Mouse (Mus musculus) kidney, postnatal 14 days (tissue): ENCODE data around the gene Lrrc3.
"Not testable (repeated sequence)": the region's sequence is repeated elsewhere in the genome, so short reads cannot be mapped to it uniquely, and the experiment has no call there.

ENCODE experiments used
- DNase-seq: peaks from one replicate; pipeline ENCODE4 v3.0.0; 2022; ENCODE audit warnings: mixed read lengths

Gene Lrrc3

GRCm38 (mm10) chr10:77902211-77902893 is at the start of gene Lrrc3:
TSS of gene Lrrc3 (minus strand) at chr10:77902536.
- peak; percentile 75 for DNase-seq

GRCm38 (mm10) chr10:77950468-77950867 is 48.1 kb upstream of the Lrrc3 start:
- not testable (repeated sequence) for DNase-seq

- DNase-seq: no peak
These were observed 37.3 kb upstream of the Lrrc3 start for GRCm38 (mm10) chr10:77939685-77940084.

GRCm38 (mm10) chr10:77927375-77927774 is 25.0 kb upstream of the Lrrc3 start:
- DNase-seq: no peak

- DNase-seq: peak; percentile 39
These were observed 23.8 kb upstream of the Lrrc3 start for GRCm38 (mm10) chr10:77926140-77926539.

DNA sequence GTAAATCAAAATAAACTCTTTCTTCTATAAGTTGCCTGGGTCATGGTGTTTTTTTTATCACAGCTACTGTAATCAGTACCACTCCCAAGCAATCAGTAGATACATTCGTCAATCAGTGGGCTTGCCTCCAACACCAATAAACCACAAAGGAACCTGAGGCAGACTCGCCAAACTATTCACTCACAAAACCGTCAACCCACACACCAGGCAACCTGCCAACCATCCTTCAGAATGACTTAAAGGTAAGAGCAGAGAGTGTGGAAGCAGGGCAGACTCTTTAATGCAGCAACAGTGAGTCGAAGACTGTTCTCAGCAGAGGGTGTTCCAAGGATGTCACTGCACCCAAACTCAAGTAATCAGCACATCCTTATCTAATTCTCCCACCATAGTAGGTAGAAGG is 20.3 kb upstream of the Lrrc3 start:
- no peak for DNase-seq

DNA sequence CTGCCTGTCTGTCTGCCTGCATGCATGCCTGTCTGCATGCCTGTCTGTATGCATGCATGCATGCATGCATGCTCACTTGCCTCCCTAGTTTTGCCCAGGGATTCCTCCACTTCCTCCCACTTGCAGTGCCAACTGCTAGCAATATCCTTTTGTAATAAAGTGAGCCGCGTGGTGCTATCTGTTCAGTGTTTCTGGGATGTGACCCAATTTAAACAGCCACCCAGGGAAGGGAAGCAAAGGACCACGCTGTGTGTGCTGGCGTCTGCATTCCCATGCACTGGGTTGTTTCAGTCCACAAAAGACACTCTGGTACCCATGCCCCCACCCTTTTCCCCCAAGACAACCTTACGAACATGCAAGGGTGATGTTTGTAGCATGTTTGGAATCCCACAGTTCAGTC is 18.7 kb upstream of the Lrrc3 start:
- no peak for DNase-seq

- DNase-seq: peak; percentile 48
These were observed 14.4 kb upstream of the Lrrc3 start for GRCm38 (mm10) chr10:77916636-77917335.

GRCm38 (mm10) chr10:77913292-77913691 is 11.0 kb upstream of the Lrrc3 start:
- DNase-seq: no peak

DNA sequence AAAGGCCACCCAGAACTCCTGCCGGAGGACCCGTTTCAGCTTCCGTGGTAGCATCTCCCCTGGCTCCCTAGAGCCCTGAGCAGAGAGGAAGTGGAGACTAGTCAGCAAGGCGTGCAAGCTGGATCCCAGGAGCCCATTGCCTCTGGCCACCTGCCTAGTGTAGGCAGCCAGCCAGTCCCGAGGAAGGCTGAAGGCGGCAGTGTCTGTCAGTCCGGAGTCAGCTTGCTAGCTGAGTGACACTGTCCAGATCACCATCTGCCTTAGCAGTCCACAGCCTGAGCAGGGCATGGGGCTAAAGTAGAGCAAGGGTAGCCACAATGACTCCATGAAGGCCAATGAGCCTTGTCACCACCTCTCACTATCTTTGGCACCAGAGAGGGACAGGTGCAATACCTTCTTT is 10.3 kb upstream of the Lrrc3 start:
- no peak for DNase-seq

DNA sequence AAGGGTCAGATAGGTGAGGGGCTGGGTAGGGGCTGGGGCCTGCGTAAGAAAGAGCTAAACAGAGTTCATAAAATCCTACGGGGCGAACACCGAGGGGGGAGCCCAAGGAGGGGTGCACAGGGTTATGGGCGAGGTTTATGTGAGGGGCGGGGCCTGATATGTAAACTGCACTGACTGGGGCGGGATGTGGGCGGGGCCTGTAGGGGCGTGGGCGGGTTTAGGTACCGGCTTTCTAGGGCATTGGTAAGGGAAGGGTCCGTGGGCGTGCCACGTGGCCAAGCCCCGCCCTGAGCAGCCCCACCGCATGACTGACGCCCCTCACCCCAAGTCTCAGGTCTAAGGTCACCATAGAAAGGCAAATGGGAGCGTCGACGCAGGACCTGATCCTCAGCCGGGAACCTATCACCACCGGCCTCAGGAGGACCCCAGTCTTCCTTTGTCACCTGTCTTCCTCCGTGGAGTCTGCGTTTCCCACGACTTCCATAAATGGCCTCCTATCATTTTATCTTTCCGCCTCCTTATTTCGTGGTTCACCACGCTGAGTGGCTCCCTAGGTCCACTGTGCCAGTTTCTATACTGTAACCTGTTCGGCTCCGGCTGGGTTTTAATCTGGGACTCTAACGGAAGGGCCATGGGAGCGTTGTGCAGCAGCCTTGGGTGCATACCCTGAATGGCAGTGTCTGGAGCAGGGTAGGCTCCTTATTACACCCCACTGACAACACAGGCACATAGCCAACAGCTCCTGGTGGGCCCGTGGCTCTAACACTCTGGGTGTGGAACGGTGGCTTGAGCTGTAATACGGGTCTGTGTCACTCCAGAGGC is 769 bp upstream of the Lrrc3 start:
- DNase-seq: peak; percentile 56

DNA sequence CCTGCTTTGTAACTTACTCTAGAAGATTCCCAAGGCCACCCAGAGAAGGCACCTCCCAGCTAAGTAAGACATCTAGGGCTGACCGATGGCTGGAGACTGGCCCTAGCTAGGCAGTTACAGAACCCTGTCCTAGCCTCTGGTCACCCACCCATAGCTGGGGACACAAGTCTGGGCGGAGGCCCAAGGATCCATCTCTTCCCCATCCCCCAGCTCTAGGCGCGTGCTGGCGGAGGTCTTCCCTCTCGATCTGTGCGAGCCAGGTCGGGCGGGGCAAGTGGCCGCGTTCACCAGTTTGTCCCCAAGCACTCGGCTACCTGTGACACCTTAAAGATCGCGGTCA is 495 bp downstream of the Lrrc3 start:
- DNase-seq: peak; percentile 41

DNA sequence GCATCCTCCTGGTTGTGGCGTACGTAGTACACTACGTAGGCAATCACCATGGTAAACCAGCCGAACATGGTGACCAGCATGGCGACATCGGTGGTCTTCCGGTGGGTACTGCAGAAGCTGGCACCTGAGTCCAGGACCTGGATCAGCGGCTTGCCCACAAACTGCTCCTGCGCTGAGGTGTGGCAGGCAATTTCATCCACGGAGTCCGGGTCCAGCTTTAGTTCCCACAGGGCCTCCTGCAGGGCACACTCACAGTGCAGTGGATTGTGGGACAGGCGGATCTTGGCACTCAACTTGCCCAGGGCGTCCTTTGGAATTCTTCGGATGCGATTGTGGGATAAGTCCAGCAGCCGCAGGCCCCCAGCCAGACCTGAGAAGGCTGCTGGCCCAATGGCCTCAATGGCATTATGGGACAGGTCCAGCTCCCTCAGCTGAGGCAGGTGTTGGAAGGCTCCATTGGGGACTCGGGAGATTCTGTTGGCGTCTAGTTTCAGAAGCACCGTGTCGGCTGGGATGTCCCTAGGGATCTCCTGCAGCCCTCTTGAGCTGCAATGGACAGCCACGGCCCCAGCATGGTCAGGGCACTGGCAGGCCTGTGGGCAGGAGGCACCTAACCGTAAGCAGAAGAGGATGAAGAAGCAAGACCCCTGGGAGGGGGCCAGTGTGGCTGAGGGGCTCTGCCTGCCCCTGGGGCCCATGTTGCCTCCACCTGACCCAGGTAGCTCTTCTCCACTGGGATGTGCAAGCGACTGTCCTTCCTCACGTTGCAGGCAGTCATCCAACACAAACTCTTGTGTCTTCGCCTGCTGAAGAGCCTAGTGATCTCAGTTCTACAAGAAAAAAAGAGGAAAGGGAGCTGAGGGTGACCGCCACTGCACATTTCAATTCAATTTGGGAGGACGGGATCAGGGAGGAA is 1.2 kb downstream of the Lrrc3 start:
- no peak for DNase-seq

GRCm38 (mm10) chr10:77900126-77900525 is 2.2 kb downstream of the Lrrc3 start:
- no peak for DNase-seq

DNA sequence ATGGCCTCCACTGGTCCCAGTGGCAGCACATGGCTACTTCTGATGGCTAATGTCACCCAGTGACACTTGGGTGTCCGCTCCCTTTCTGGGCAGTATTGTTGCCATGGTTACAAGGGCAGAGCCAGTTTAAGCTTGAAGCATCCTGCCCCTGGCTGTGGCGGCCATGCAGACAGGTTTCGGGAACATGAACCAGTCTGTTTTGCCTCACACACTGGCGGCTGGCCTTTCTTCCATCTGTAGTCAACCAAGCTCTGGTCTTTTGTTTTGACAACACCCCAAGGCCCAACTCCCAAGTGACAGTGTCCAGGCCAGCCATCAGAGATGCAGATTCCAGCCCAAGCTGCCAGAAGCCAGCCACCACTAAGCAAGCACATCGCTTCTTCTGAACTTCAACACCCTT is 6.8 kb downstream of the Lrrc3 start:
- DNase-seq: no peak

DNA sequence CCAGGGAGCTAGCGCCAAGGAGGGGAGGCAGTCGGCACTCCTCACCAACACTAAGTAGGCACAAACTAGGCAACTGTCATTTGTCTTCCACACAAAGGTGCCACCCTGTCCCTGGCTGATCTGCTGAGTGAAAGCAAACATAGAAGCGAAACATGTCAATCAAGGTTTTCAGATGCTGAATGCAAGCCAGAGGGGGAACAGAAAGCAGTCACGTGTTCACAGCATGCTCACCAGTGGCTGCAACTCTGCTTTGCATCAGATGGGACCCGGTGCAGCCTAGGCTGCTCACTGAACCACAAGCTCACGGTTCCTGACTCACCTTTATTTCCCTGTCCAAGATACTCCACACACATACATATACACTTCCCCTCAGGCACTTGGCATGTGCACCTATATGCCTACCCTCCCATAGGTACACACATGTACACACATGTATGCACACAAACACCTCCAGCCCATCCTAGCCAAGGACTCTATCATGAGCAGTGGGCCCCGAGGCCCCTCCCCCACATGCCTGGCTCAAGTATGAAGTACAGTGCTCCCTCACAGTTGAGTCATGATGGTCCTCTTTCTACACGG is 11.3 kb downstream of the Lrrc3 start:
- no peak for DNase-seq

DNA sequence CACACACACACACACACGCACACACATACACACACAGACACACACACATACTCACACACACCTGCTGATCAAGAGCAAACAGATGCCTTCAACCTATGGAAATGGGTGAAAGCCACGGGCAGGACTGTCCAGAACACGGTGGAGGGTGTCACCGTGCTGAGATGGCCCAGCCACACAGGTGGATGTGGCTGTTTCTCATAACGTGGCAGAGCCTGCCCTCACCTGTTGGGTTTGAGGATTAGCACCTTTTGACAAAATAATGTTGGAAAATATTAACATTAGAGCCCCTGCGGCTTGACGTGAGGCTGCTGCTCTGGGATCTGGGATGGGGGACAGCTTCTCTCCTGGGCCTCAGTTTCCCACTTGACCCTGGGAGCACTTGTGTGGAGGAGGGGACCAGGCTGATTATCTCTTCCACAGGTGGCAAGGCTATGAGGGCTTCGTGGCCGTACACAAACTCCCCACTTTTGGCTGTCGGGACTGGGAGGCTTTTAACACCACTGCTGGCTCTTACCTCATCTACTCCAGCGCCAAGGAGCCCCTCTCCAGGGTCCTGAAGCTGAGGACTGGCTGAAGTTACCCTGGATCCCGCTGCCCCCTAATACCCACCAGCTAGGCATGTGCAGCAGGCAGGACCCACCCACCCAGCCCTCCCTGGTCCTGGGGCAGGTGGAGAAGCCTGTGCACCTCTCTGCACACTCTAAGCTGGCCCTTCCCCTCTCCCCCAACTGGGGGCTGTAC is 16.2 kb downstream of the Lrrc3 start:
- DNase-seq: no peak

- DNase-seq: no peak
These were observed 19.8 kb downstream of the Lrrc3 start for GRCm38 (mm10) chr10:77882553-77882952.

DNA sequence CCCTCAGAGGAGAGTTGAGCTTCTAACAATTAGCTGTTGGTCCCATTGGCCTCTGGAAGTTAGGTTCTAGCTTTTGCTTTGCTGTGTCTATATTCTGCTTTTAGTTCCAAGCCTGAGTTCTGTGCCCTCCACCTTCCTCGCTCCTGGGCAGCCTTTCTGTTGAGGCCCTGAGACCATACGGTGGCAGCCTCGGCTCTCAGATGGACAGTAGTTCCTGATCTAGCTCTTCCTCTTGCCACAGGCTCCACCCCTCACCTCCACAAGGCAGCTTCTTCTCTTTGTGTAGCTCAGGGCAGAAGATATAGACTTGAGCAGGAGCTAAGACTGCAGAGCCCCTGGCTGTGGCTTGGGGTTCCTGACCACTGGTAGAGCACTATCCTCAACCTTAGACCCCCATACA is 22.0 kb downstream of the Lrrc3 start:
- DNase-seq: no peak

DNA sequence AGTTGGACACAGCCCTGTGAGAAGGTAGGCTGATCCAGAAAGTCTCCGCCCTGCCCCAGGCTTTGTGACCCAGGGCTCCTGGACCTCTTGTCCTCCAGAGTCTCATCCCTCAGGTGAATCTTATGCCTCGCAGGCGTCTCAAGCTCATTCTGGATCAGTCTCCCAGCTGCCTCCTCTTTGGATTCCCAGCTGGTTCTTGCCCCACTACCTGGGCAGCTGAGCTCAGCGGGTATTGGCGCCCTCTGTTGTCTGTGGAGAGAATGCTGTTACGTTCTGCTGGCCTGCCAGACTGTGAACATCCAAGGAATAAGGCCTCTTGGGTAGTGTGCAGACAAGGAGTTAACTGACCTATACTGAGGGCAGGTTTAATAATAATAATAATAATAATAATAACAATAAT is 23.4 kb downstream of the Lrrc3 start:
- peak; percentile 33 for DNase-seq

DNA sequence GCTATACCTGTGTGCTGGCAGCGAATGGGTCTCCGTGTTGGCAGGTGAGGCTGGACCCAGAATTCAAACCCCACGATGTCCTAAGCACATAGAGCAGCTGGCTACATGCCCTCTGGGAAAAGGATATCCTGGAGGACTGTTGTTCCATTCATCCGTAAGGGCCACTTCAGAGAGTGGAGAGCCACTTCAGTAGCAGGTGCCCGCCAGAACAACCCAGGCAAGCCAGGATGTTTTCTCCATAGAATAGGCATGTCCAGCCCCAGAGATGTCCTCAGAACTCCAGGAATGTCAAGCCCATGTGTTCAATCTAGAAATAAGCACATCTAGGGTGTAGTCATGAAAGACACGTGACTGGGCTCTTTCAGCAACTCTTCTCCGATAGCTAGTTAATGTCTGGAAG is 32.7 kb downstream of the Lrrc3 start:
- DNase-seq: no peak

- no peak for DNase-seq
These were observed 34.8 kb downstream of the Lrrc3 start for GRCm38 (mm10) chr10:77867546-77867945.
